Mouse (Mus musculus) kidney, adult 2 months (tissue): Measurements from ENCODE around the gene Sympk.

Source experiments
- CTCF ChIP-seq: fragments of 200-500 bp; conservative IDR thresholded peaks from 2 replicates; pipeline ENCODE4 v1.5.1; 2011; ENCODE audit warnings: low read depth, mild to moderate bottlenecking, control low read depth, low read length, moderate library complexity, mixed read lengths; ENCODE audit not compliant: insufficient read depth, insufficient read length
- POLR2A ChIP-seq: fragments of 200-500 bp; IDR thresholded peaks from one replicate; pipeline ENCODE4 v1.6.1; 2011; ENCODE audit warnings: low read depth, low read length, control low read depth

GRCm38 (mm10) chr7:19004631-19005079 is 19.5 kb upstream of the Sympk start:
- TF ChIP-seq POLR2A (no peak), CTCF (no peak)
